Mouse (Mus musculus) erythroblast, embryonic 14.5 days (primary cell): ENCODE results near the gene Dlg2.

Source experiments
- GATA1 ChIP-seq: IDR thresholded peaks from 2 replicates; pipeline ENCODE4 v1.6.1; 2012; ENCODE audit warnings: low read length, inconsistent platforms, mixed read lengths
- TAL1 ChIP-seq: IDR thresholded peaks from 3 replicates; pipeline ENCODE4 v1.6.1; 2012; ENCODE audit warnings: low read length, inconsistent platforms, mixed read lengths

DNA sequence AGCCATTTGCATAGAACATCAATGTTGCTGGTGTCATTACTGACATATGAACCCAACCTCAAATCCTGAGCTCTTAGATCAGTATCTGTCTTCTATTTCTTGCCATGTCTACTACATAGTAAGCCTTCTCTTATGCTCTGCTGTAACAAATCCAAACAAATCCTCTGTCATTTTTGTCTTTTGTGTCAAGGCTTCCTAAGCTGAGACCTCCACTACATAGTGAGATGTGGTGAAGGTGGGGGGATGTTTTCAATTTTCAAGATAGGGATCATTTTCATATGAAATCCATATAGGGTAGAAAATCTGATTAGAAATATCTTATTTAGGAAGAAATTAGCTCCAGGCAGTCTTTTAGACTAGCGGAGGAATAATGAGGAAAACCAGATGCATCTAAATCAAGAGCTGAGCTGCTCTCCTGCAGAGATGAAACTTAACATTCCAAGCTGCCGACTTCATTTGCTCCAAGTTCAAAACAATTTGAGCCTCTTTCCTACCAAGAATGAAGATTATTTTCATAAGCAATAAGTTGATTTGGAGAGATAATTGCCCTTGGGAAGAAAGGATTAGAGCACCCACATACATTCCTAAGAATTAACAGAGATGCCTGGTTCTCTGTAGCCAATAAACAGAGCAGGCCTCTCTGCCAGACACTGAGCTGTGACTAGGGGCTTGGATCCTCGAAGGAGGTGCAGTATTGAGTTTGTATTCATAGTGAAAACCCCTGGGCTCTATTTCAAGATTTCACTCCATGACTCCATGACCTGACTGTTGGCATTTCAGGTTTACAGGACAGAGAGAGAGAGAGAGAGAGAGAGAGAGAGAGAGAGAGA, 2009.6 kb downstream of the Dlg2 start:
- no peak for TF ChIP-seq GATA1
- no peak for TF ChIP-seq TAL1
